Mouse (Mus musculus) kidney, postnatal 4 days (tissue): ENCODE results near the gene Stxbp5.
A peak's percentile ranks its signal among the peaks of the same experiment; 100 is the strongest.
"Not testable (repeated sequence)": the region's sequence is repeated elsewhere in the genome, so short reads cannot be mapped to it uniquely, and the experiment has no call there.

Experiments used
- DNase-seq, 2 experiments: peaks; one replicate each; pipeline ENCODE4 v3.0.0; 2021; ENCODE audit warnings: mixed read lengths in 2 of 2

The Stxbp5 gene

DNA sequence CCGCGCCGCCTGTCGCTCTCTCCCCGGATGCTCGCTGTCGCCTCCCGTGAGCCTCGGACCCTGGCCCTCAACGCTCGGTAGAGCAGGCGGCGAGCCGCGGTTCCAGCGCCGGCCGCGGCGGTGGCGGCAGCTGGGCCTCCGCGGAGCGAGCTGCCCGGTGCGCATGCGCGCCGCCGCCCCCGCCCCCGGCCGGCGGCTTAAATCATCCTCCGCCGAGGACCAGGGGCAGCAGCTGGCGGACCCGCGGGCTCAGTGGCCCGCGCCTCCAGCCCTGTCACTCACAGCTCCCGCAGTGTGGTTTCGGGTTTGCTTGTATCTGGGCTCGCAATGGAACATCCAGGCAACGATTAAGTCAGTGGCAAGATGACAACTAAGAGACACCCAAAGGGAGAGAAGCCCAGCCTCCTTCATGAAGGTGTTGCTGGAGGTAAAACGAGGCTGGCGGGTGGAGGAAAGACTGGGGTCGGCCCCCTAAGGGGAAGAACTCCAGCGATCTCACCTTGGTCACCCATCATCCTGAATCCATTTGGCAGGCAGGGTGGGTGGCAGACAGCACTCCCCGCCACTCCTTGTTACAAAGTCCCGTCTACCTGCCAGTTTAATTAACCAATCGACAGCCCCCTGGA, at the start of gene Stxbp5:
Stxbp5 (minus strand) TSS at position 9 of the 626 bp plus-strand sequence.
- DNase-seq: peak; percentile 85 to 92

DNA sequence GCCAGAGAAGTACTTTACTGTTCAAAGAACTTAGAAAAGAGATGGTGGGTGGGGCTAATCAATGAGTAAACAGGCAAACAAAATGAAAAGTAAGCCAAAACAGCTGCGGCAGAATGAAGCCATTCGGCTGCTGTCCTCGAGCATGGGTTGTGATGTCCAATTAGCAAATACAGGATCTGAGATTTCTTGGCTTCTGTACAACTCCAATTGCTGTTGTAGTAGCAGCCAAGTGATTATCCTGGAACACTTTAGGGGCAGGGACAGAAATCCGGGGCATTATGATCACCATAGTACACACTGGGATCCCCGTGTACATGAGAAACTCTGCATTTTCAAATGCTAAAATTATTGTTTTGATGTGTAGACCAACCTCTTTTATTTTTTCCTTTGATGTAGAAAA, 11.5 kb upstream of the Stxbp5 start:
- DNase-seq: no peak

DNA sequence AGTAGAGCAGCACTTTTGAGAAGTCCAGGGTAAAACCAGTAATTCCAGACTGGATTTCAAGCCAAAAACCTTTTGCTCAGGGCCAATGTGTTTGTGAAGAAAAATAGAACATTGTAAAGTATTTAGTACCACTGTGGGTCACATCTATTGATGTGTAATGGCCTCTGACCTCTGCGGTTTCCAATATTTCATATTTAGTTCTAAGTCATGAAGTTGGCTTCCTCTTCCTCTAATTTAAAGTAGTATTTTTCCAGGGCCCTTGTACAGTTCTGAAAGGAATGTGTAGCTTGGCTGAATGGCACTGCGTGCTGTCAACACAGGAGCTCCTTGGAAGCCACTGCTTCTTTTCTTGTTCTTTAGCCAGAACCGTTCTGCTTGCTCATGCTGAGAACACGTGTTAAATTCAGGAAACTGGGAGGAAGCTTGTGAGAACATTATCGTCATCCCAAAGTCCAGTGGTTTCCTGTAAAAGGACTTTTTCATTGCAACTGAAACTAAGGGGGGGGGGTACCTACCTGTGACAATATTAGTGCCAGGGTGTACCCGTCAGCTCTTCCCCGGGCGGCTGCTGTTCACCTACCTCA, 7.1 kb upstream of the Stxbp5 start:
- DNase-seq: no peak

DNA sequence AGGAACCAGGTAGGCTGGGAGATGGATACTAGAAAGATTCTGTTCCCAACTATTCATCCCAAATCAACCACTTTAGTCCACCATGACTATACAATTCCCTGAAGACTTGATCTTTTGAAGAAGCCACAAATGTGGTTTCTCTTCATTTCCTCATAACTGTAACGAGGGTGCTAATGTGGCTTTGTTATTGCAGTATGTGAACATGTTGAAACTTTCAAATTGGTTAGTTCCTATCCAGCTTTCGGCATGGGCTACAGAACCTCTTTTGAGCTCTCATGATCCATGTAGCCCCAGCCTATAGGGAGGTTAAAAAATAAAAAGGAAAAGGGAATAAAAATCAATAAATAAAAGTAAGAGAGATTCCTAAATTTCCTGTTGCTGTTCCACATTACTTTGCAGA, 6.6 kb upstream of the Stxbp5 start:
- DNase-seq: no peak

DNA sequence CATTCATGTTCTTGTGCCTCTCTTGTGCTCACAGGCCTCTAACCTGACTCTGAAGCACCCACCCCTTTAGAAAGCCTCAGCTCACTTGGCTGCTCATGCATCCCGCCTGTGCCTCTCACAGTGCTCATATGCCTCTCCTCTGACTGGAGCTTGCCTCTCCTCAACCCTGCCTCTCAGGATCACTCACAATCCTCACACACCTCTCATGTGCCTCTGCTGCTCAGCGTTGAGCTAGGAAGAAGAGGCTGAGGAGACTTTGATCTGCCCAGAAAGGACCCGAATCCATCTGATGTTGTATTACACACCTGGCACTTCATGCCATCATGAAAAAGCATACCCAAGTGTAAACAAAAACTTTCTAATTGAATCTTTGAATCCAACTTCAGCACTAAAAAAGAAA, 5.3 kb upstream of the Stxbp5 start:
- no peak for DNase-seq

DNA sequence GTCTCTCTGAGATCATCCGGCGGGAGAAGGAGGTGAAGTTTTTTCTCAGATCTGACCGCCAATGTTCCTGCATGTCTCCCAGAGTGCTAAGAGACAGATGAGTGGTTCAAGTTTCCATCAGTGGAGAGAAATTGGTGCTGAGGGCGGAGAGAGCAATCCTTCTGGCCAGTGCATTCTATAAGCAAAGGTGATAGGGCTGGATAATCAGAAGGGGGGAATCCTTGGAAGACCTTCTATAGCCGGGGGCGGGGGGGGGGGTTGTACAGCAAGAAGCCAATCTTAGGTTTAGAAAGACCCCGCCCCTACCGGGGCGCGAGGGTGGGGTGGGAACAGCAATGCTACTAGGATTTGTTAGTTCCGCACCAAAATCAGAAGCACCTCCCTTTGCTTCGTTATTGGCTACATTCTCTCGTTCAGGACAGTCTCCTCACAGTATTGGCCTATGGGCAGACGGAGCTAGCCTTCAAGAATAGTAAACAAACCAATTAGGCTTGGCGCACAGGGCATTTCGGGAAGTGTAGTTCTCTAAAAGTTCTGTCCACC, 889 bp upstream of the Stxbp5 start:
- peak; percentile 70 to 83 for DNase-seq

DNA sequence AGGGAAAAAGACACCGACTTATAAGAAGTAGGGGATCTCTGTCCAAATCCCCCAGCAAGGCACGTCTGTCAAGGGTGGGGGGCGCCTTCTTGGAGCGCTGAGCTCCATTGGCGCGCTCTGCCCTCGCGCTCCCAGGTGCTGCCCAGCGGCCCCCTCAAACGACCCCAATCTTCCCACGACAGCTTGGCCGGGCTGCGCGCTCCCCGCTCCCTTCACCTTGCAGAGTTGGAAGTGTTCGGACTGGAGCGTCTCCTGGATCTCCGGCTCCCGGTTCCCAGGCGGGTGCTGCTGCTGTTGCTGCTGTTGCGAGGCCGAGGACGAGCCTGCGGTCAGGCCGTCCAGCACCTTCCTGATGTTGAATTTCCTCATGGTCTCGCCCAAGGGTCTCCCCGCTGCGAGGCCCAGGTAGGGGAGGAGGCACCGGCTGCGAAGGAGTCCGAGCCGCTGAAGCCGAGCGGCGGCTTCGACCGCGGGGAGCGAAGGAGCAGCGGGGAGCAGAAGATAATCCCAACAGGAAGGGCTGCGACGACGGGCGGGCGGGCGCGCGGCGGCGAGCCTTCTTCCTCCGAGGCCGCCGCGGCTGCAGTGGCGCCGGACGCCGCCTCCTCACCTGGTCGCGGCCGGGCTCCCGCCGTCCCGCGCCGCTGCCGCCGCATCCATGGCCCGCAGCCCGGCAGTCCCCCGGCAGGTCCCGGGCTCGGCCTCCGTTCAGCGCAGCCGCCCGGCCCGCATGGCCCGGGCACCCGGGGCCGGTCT, 386 bp downstream of the Stxbp5 start:
- DNase-seq: peak; percentile 63 to 75

DNA sequence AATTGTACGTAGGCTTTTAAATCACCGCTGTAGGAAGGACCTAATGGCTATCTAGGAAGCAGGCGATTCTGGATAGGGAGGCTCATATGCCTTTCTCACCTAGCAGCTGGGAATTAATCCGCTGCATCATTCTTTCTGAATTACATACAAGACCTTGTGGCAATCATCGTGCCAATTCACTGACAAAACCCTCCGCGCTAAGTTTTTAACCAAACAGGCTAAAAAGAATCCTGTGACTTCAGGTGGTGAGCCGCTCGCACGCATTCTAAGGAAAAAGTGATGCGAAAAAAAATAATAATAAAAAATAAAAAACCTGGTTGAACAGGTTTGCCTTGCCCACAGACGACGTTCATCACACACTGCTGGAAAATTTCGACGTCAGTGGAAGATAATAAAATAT, 1.1 kb downstream of the Stxbp5 start:
- peak; percentile 4 to 23 for DNase-seq

DNA sequence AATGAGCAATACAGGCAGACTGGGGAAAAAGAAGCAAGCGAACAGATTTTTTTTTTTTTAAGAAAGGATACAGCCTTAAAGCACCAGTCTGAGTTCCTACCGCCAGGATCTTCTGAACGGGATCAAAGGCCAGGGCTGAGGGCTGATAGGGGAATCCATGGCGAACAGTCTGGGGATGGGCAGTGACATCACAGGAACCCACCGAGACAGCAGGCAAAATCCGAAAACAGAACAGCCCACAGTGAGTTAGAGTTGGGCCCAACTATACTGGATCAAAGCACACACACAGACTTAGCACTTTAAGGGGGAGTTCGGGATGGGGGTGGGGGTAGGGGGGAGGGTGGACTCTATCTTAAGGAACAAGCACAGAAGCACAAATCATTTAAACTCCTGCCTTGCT, 1.8 kb downstream of the Stxbp5 start:
- DNase-seq: peak; percentile 5 to 9

DNA sequence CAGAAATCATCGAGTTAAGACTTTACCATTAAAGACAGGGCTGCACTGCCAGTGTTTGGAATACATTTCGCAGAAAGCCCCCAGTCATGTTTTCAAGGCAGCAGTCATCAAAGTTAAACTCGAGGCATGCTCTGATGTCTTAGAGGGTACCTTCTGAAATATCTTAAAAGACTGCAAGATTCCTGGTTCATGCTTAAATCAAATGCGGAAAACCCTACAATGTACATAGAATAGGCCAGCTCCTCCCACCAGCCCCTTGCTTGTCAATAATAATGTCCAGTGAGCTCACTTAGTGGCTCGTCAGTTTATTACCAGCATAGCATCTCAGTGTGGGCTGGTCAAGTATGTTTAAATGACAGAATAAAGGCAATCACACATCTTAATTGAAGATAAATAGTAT, 3.0 kb downstream of the Stxbp5 start:
- no peak for DNase-seq

DNA sequence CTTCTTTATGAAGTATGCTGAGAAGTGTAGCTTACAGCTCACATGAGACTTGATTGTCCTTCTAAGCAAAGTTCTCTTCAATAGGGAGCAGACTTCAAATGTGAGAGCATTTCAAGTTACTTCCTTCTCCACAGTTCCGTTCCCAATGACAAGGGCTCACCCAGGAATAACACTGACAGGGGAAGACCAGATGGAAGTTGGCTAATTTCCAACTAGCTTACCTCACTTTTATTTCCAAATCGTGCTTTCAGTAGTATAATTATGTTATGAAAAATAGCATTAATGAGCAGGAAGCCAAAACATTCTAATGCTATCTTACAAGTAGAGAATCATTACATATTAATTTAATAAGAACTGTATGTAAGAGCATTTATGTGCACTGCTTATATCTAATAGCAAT, 7.3 kb downstream of the Stxbp5 start:
- no peak for DNase-seq

DNA sequence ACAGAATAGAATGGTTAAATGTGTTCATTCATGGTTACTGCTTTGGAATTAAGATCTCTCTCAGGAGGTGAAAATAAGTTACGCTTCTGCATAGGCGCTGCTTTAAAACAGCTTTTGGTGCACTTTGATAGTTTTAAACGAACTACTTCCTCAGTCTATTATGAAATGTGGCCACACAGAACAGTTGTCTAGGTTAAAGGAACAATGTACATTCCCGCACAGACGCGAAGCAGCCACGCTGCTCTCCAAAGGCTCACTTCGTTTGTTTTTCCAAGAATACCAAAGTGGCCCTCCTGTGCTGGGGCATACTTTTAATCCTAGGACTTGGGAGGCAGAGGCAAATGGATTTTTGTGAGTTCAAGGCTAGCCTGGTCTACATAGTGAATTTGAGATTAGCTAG, 11.2 kb downstream of the Stxbp5 start:
- DNase-seq: no peak

DNA sequence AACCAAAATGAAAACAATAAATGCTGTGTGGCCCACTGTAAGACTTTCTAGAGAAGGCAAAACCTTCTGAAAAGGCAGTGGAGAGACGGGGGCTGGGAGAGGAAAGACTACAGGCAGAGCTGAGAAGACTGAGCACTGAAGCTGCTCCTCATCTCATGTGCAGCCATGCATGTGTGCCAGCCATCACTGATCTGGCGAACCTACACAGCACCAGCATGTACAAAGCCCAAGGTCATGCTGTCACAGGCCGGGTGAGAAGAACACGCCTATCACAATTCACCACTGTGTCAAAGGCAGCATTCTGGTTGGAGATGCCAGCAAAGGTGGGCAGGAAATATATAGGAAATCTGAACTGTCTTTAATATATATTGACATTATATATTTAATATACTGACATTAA, 12.2 kb downstream of the Stxbp5 start:
- DNase-seq: no peak

DNA sequence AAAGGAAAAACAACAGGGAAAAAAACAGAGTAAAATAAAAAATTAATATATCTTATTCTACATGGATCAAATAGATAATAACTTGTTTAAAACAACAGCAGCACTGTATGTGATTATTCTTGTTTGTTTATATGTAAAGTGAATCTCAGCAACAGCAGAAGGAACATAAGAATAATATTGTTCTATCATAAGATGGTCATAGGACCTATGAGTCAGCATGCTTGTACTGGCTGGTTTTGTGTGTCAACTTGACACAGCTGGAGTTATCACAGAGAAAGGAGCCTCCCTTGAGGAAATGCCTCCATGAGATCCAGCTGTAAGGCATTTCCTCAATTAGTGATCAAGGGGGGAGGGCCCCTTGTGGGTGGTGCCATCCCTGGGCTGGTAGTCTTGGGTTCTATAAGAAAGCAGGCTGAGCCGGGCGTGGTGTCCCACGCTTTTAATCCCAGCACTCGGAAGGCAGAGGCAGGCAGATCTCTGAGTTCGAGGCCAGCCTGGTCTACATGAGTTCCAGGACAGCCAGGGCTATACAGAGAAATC, 19.0 kb downstream of the Stxbp5 start:
- not testable (repeated sequence) for DNase-seq

DNA sequence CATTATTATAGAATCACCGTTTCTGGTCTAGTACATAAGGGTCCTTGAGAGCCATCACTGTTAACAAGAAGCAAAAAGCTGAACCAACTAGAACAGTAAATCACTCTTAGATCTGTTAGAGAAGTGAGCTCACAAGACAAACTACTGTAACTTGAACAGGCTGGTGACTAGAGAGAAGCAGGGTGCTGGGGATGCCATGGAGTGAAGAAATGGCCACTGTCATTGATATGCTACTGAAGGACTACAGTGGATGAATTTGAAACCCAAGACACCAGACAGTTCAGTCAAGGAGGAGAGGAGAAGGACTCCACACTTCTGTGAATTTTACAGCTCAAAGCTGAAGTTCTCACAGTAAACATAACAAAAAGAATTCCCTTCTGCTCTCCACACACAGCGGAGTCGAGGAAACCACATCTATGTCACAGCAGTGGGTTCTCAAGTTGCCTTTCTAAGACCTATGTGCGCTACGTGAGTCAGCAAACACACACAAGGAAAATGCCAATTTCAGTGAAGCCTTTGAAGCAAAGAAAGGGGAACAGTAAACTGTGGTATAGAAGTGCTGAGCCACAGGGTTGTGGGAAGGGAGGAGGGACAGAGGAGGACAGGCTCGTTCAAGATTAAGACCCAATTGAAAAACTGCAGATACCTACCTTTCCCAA, 20.7 kb downstream of the Stxbp5 start:
- DNase-seq: no peak

DNA sequence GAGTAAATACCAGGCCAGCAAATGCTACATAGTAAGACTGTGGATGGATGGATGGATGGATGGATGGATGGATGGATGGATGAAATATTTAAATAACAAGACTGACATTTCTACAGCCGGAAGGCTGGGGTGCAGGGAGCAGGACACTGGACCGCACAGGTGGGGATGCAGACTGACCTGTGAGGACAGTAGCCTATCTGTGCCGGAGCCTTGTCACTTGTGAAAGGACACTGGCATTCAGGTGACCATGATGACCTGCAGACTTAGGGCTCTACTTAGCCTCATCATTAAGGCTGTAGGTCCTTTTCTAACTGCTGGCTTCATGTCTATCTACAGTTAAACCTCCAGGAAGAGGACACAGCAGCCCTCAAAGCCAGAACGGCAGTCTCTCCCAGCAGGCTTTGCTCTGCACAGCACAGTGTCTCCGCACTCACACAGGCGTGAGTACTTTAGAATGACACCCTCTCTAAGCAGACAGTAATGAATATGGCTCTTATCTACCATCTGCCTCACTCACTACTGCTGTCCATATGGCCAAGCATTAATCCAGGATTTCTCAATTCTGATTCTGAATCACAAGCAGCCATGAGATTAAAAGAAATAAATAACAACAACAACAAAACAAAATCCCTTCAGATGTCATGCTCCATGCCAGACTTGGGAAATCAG, 21.9 kb downstream of the Stxbp5 start:
- no peak for DNase-seq

DNA sequence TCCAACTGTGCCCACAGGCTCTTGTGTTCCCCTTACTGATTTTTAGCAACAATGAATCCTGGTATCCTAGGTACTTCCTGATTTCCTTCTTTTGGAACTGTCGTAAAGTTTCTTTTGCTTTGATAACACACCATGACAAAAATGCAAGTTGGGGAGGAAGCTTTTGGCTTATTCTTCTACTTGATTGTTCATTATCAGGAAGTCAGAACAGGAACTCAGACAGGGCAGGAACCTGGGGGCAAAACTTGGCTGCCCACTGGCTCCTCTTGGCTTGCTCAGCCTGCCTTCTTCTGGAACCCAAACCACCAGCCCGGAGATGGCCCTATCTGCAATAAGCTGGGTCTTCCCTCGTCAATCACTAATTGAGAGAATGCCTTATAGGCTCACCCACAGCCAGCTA, 25.0 kb downstream of the Stxbp5 start:
- DNase-seq: no peak

DNA sequence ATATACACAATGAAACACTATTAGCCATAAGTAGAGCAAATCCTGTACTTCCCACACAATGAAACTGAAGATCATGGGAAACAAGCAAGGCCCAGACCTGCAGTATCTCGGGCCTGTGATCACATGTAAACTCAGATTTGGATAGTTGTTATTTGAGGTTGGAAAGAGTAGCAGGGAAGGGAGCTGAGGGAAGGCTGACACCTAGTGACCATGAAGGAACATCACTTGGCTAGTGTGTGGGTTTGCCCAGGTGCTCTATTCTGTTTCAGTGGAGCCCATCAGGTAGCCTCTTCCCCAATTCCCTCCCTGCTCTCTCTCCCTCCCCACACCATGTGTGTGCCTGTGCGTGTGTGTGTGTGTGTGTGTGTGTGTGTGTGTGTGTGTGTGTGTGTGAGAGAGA, 28.7 kb downstream of the Stxbp5 start:
- DNase-seq: no peak

DNA sequence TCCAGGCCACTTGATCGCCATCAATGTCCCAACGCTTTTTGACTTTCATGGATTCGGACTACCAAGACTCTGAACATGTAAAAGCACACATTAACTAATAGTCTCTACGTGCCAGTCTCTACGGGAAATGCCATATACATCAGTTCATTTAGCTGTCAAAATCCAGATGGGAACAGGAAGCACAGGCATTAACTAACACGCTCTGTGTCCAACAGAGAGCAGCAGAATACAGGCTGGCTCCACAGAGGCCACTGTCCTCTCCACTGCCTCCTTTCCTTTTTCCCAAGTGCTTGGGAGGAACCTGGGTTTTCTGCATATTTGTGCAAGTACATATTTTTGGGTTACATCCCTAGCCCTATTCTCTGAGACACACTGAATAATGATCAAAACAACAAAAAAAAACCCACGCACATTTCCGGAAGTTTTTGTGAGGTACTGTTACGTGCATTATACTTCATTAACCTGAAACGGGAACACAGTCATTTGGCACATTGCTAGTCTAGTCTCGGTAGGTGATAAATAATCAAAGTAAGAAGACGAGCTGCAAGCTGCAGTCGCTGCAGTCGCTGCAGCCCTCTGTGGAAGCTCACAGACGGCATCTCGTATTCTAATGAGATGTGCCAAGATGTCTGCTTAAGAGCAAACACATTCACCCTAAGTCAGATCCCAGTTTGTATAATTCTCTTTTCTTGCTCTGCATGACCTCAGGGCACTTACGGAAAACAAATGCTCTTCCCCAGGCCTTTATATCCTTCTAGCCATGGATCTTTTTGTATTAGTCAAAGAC, 33.9 kb downstream of the Stxbp5 start:
- peak; percentile 9 to 35 for DNase-seq

DNA sequence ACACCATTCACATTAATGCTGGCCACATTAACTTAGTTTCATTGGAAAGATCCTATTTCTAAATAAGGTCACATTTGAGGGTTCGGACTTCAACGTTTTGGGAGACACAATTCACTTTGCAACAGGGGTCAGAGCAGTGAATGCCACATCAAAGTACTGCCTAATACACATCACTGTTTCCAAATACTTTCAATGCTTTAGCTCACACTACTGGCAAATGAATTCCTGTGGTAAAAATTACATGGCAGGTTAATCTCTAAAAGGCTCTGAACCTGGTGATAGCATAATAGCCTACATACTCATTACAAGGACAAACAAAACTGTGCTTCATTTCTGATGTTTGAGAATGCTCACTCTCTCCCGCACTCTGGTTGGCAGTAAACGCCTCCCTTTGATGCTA, 40.9 kb downstream of the Stxbp5 start:
- DNase-seq: no peak

DNA sequence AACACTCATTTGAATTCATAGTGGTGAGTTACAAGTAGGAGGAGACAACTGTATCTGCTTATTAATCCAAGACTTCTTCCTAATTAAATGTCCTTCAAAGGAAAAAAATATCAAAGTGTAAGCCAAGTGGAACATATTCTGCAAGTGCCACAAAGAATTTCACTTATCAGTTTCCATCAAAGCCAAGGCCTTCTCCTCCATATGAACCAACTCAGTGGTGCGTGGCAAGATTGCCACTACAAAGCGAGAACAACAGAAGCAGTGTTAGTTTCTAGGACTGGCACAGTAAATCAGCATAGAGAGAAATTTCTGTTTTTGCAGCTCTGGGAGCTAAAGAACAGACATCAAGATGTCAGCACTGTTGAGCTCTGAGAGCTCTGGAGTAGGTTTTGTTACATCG, 41.4 kb downstream of the Stxbp5 start:
- no peak for DNase-seq

DNA sequence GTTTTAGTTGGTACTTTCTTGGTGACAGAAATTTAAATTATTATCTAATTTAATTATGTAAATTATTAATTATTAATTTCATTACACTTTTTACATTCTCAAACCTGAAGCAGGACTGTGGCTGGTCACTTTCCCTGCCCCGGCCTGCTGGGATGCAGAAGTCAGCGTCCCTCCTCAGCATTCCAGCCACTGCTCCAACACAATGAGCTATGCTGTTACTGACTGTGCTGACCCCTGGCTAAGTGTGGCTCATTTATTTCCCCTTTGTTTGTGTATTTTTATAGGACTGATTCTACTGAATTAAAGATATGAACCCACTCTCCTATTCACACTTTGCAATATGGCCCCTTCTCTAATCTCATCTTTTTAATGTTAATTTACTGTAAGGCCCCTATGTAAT, 43.0 kb downstream of the Stxbp5 start:
- no peak for DNase-seq
